Mouse (Mus musculus) forebrain, embryonic 15.5 days (tissue): ENCODE data around the gene Tmie. TPM values are rescaled to one million over a fixed set of nuclear protein-coding genes. Genes with fewer than 3 reads are reported as not detected.

Experiments
- ATAC-seq: fragments of 200-750 bp; cut with Nextera tagmentation; replicated peaks from 2 replicates; pipeline ENCODE4 v1.8.0; 2017; ENCODE audit warnings: mild to moderate bottlenecking, moderate TSS enrichment, moderate library complexity
- H3K27ac ChIP-seq: fragments of 300-500 bp; sonication (generic); replicated peaks from 2 replicates; pipeline ENCODE4 v1.5.1; 2015; ENCODE audit warnings: mild to moderate bottlenecking, inconsistent platforms
- H3K27me3 ChIP-seq: fragments of 300-500 bp; sonication (generic); 2 replicates; pipeline ENCODE4 v1.6.1; 2015; ENCODE audit warnings: inconsistent platforms
- H3K36me3 ChIP-seq: fragments of 300-500 bp; sonication (generic); 2 replicates; pipeline ENCODE4 v1.6.1; 2015; ENCODE audit warnings: mild to moderate bottlenecking, inconsistent platforms
- H3K4me1 ChIP-seq: fragments of 300-500 bp; sonication (generic); 2 replicates; pipeline ENCODE4 v1.6.1; 2015; ENCODE audit warnings: inconsistent platforms
- H3K4me2 ChIP-seq: fragments of 300-500 bp; sonication (generic); replicated peaks from 2 replicates; pipeline ENCODE4 v1.6.1; 2015; ENCODE audit warnings: mild to moderate bottlenecking, inconsistent platforms
- H3K4me3 ChIP-seq: fragments of 300-500 bp; sonication (generic); 2 replicates; pipeline ENCODE4 v1.5.1; 2015; ENCODE audit warnings: mild to moderate bottlenecking, inconsistent platforms
- H3K9ac ChIP-seq: fragments of 300-500 bp; sonication (generic); replicated peaks from 2 replicates; pipeline ENCODE4 v1.6.1; 2015; ENCODE audit warnings: mild to moderate bottlenecking, inconsistent platforms
- H3K9me3 ChIP-seq: fragments of 300-500 bp; sonication (generic); 2 replicates; pipeline ENCODE4 v1.6.1; 2016; ENCODE audit warnings: inconsistent platforms
- WGBS: fragments of 180-500 bp; shearing (Covaris S2); methylation state at CpG from one replicate; pipeline ENCODE4 v1.1.7; 2015; ENCODE audit warnings: mixed read lengths; 5-methylcytosine and 5-hydroxymethylcytosine counted together
- polyA plus RNA-seq: library from polyadenylated mRNA; unstranded; fragments of >200 nt; fragmentation: Nextera tagmentation; extraction: Ambion mirVana; gene quantifications from 2 replicates; pipeline ENCODE4 v1.2.1, GENCODE M21; 2015

Gene Tmie
- polyA plus RNA-seq, 1 experiment from 2014 or later: 1.2 TPM

DNA sequence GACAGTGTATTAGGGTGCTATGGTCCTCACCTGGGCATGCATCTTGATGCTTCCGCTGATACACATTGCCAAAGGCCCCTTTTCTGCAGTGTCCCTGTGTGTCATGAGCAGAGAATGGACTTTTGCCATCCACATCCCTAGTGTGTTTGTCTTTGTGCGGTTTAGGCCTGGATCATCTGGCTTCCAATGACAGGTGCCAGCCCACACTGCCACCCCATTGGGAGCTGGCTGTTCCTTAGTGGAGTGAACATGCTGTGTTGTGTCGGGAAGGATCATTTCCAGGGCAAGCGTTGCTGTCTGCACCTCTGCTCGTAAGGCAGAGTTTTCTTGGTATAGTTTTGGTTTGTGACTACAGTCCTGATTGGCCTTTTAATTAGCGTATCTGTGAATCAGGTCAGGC lies 21.3 kb upstream of the Tmie start:
- no peaks in the 10 kb centered on the region for H3K36me3 ChIP-seq
- no peak overlapping the region for H3K4me3 ChIP-seq
- no peak overlapping the region for H3K4me2 ChIP-seq
- WGBS: 76% methylated on average over 6 of the region's 6 CpGs
- no peaks in the 10 kb centered on the region for H3K27me3 ChIP-seq
- peaks cover 4% of the 10 kb centered on the region; the same call in 1 of the 2 replicates for H3K4me1 ChIP-seq
- no peak for ATAC-seq
- H3K9me3 ChIP-seq: no peaks in the 10 kb centered on the region
- H3K27ac ChIP-seq: no peak overlapping the region
- no peak overlapping the region for H3K9ac ChIP-seq

DNA sequence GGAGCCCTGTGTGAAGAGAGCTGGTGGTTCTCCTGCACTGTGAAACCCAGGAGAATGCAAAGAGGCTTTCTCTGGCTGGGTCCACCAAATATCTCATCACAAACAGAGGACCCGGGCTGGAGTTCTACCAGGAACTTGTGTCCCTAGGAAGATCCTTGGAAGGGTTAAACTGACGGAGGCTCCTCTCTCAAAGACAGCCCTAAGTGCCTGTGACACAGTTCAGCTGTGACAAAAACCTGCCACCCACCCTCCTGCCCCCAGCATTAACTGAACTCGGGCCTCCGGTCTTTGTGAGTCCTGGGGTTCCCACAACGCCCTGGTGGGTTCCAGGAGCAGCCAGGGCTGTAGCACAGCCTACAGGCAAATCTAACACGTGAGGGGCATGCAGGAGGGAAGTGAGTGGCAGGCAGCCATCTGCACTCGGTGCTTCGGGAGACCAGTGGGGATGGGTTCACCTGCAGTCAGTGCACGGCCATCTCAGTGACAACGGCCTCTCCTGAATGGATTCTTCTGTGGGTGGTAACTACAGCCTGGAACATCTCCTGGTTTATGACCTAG lies 19.6 kb upstream of the Tmie start:
- WGBS: 63% methylated on average over 10 of the region's 10 CpGs
- Histone ChIP-seq H3K27ac (no peak overlapping the region), H3K4me2 (no peak overlapping the region), H3K36me3 (no peaks in the 10 kb centered on the region), H3K27me3 (no peaks in the 10 kb centered on the region), H3K9ac (no peak overlapping the region), H3K9me3 (no peaks in the 10 kb centered on the region), H3K4me1 (peaks cover 8% of the 10 kb centered on the region; the same call in 1 of the 2 replicates), H3K4me3 (no peak overlapping the region)
- ATAC-seq: no peak

DNA sequence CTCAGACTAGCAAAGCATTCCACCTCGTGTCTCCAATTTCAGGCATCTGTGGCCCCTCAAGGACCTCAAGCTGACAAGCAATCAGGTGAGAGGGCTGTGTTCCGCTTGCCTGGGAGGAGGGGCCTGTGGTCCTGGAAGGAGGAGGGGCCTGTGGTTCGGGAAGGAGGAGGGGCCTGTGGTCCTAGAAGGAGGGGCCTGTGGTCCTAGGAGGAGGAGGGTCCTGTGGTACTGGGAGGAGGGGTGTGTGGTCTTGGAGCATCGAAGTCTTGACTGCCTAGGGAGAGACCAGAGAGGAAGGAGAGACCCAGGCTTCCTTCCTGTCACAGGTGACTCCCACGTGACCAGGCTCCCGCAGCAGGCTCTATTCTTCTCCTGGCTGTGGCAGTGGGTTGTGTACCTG lies 16.7 kb upstream of the Tmie start:
- peaks cover 8% of the 10 kb centered on the region; the same call in 1 of the 2 replicates for H3K4me1 ChIP-seq
- H3K9ac ChIP-seq: no peak overlapping the region
- H3K9me3 ChIP-seq: no peaks in the 10 kb centered on the region
- no peaks in the 10 kb centered on the region for H3K36me3 ChIP-seq
- H3K4me3 ChIP-seq: no peak overlapping the region
- 0 out of 2 replicates have a peak overlapping the region, but pooled peaks have one; percentile 12 for H3K4me2 ChIP-seq
- H3K27me3 ChIP-seq: no peaks in the 10 kb centered on the region
- WGBS: 9% methylated on average over 6 of the region's 6 CpGs
- ATAC-seq: 0 out of 2 replicates have a peak, but pooled peaks have one; percentile 48
- H3K27ac ChIP-seq: no peak overlapping the region

DNA sequence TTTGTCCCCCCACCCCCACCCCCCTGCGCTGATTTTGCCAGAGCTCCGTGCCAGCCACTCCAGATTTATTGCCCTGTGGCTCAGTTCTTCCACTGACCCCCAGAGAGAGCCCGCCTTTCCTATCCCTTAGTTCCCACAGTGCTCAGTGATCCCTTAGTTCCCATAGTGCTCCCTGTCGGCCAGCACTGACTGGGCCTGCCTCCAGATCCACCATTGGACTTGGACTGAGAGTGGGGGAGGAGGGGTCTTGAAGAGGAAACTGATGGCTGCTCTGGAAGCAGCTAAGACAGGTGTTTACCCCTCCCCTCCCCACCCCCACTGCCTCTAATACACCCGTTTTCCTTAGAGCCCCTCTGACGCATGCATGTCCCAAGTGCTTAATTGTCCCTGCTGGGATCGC lies 16.1 kb upstream of the Tmie start:
- WGBS: 13% methylated on average over 7 of the region's 7 CpGs
- Histone ChIP-seq H3K9ac (no peak overlapping the region), H3K4me3 (no peak overlapping the region), H3K4me2 (0 out of 2 replicates have a peak overlapping the region, but pooled peaks have one; percentile 12), H3K9me3 (no peaks in the 10 kb centered on the region), H3K27ac (no peak overlapping the region), H3K36me3 (no peaks in the 10 kb centered on the region), H3K4me1 (peaks cover 8% of the 10 kb centered on the region; the same call in 1 of the 2 replicates), H3K27me3 (no peaks in the 10 kb centered on the region)
- ATAC-seq: 0 out of 2 replicates have a peak, but pooled peaks have one; percentile 26

DNA sequence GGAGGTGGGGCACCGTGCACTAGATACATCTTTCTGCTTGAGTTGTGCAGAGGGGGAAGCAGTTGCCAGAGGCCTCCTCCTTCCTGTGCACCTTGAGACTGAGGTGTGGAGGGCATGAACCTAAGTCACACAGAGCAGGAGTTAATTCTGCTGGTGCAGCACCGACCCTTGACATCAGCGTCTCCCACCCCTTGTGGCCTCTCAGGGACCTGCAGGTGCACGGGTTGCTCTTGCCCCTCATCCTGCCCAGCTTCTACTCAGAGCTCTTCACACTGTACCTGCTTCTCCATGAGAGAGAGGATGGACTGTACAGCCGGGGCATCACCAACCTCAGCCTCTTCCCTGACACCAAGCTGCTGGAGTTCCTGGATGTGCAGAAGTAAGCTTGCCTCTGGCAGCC lies 15.6 kb upstream of the Tmie start:
- H3K9ac ChIP-seq: no peak overlapping the region
- H3K36me3 ChIP-seq: no peaks in the 10 kb centered on the region
- no peak overlapping the region for H3K4me3 ChIP-seq
- WGBS: 63% methylated on average over 5 of the region's 5 CpGs
- no peak overlapping the region for H3K27ac ChIP-seq
- peaks cover 8% of the 10 kb centered on the region; the same call in 1 of the 2 replicates for H3K4me1 ChIP-seq
- no peak overlapping the region for H3K4me2 ChIP-seq
- H3K27me3 ChIP-seq: no peaks in the 10 kb centered on the region
- ATAC-seq: no peak
- no peaks in the 10 kb centered on the region for H3K9me3 ChIP-seq

DNA sequence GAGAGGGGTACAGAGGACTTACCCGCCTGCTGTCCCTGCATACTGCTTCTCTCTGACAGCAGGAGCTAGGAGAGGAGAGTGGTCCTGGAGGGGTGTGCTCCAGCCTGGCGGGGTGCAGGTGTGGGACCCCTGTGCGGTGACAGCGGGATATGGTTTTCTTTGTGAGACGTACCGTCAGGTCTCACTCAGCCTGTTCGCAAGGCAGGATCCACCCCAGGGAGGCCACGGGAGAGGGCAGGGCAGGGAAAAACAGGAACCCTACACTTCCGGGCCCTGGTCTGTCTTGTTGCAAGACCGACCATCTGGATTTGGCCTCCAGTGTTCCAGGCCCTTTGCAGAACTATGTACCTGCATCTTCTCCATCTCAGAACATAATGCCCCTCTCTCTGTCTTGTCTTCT lies 13.5 kb upstream of the Tmie start:
- no peak overlapping the region for H3K4me2 ChIP-seq
- no peak overlapping the region for H3K9ac ChIP-seq
- peaks cover 8% of the 10 kb centered on the region; the same call in 1 of the 2 replicates for H3K4me1 ChIP-seq
- no peak overlapping the region for H3K4me3 ChIP-seq
- H3K36me3 ChIP-seq: no peaks in the 10 kb centered on the region
- no peaks in the 10 kb centered on the region for H3K9me3 ChIP-seq
- no peaks in the 10 kb centered on the region for H3K27me3 ChIP-seq
- 70% methylated on average over 10 of the region's 10 CpGs for WGBS
- H3K27ac ChIP-seq: no peak overlapping the region
- no peak for ATAC-seq

DNA sequence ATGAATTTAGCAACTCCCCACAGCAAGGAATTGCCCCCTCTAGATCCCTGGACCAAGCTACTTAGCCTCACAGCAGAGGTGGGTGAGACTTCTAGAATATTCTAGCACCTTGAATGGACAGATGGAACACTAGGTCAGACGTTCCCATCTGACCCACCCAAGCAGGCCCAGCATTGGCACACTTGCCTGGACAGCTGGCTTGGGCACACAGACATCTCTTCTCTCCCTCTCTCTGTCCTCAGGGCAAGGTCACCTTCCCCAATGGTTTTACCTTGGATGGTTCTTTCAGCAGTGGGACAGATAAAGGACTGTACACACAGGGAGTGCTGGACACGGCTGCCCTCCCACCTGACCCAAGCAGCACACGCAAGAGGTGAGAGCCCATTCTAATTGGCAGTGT lies 12.6 kb upstream of the Tmie start:
- no peak for ATAC-seq
- H3K4me3 ChIP-seq: no peak overlapping the region
- H3K27me3 ChIP-seq: no peaks in the 10 kb centered on the region
- peaks cover 8% of the 10 kb centered on the region; the same call in 1 of the 2 replicates for H3K4me1 ChIP-seq
- no peaks in the 10 kb centered on the region for H3K36me3 ChIP-seq
- no peak overlapping the region for H3K9ac ChIP-seq
- H3K4me2 ChIP-seq: no peak overlapping the region
- no peaks in the 10 kb centered on the region for H3K9me3 ChIP-seq
- H3K27ac ChIP-seq: no peak overlapping the region
- 84% methylated on average over 3 of the region's 3 CpGs for WGBS

DNA sequence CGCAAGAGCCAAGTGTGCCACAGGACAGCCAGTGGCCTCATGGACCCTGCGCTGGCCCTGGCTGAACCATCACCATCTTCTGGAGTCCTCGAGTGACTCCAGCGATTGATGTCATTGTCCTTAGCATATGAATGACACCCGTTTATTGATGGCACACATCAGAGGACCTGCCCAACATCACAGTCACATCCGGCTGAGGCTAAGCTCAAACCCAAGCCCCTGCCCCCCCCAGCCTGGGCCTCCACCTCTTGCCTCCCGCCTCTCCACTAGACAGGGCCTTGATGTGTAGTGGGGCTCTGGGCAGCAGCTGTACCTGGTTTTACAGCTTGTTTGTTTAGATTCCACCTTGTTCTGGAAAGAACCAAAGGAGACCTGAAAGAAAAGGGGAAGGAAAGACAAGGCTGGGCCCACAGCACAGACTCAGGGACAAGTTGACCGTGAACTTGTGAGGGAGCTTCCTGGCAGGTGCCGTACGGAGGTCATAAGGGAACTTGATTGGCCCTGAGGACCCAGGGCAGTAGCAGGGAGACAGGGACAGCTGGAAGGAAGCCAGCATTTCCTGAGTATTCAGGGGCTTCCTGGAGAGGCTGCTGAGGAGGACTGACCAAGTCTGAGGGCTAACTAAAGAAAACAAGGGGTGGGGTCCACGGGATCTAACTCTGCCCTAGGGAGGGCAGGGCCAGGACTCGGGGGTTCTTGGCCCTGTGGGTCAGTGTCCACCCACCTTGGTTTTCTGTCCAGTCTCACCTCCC lies 11.3 kb upstream of the Tmie start:
- Histone ChIP-seq H3K9ac (no peak overlapping the region), H3K4me2 (no peak overlapping the region), H3K9me3 (no peaks in the 10 kb centered on the region), H3K27me3 (no peaks in the 10 kb centered on the region), H3K4me3 (no peak overlapping the region), H3K4me1 (peaks cover 5% of the 10 kb centered on the region; the same call in 1 of the 2 replicates), H3K36me3 (no peaks in the 10 kb centered on the region), H3K27ac (no peak overlapping the region)
- WGBS: 84% methylated on average over 12 of the region's 12 CpGs
- no peak for ATAC-seq

DNA sequence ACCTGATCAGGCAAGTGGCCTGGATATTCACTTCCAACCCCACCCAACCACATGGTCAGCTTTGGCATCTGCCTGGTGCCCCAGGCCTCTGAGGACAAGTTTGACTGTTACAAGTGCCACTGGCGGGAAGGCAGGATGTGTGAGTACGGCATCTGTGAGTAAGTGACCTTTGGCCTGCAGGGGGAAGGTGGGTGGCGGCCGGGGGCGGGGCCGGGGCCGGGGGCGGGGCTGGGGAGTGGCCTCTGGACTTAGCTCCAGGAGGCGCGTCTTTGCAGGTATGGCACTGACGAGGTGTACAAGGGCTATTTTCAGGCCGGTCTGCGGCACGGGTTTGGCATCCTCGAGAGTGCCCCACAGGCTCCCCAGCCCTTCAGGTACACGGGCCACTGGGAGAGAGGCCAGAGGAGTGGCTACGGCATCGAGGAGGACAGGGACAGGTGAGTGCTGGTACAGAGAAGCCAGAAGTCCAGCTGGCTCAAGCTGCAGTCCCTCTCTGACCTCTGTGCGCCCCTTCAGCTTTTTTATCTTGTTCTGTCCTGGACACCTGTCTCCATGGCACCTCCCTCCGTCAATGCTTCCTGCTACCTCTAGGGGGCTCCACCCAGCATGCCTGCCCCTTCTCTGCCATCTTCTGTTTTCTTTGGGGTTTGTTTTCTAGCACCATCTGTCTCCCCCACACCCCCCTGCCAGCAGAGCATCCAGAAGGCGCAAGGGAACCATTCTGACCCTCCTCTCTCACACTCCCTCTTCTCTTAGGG lies 10.3 kb upstream of the Tmie start:
- no peak overlapping the region for H3K4me2 ChIP-seq
- H3K9me3 ChIP-seq: no peaks in the 10 kb centered on the region
- H3K36me3 ChIP-seq: no peaks in the 10 kb centered on the region
- no peak for ATAC-seq
- H3K4me3 ChIP-seq: no peak overlapping the region
- no peak overlapping the region for H3K27ac ChIP-seq
- H3K27me3 ChIP-seq: no peaks in the 10 kb centered on the region
- no peak overlapping the region for H3K9ac ChIP-seq
- H3K4me1 ChIP-seq: no peaks in the 10 kb centered on the region
- 12% methylated on average over 21 of the region's 21 CpGs for WGBS

DNA sequence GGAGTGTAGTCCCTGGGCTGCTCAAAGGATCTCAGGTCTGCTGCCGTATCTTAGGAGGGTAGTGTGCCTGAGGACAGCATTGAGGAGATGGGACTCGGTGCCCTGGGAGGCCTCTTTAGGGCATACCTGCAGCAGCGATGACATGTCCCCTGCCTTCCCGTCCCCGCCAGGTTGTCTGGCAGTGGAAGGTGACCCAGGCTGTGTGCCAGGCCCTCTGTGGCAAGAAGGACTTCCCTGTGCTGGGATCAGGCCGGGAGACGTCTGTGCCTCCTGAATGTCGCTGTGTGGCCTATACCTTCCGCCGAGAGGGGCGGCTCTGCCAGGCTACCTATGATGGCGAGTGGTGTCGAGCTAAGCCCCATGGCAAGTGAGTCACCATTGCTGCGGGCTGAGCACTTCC lies 9.0 kb upstream of the Tmie start:
- H3K4me1 ChIP-seq: no peaks in the 10 kb centered on the region
- H3K36me3 ChIP-seq: no peaks in the 10 kb centered on the region
- H3K9me3 ChIP-seq: no peaks in the 10 kb centered on the region
- H3K4me3 ChIP-seq: no peak overlapping the region
- H3K27me3 ChIP-seq: no peaks in the 10 kb centered on the region
- ATAC-seq: no peak
- no peak overlapping the region for H3K27ac ChIP-seq
- H3K9ac ChIP-seq: no peak overlapping the region
- 90% methylated on average over 14 of the region's 14 CpGs for WGBS
- no peak overlapping the region for H3K4me2 ChIP-seq

DNA sequence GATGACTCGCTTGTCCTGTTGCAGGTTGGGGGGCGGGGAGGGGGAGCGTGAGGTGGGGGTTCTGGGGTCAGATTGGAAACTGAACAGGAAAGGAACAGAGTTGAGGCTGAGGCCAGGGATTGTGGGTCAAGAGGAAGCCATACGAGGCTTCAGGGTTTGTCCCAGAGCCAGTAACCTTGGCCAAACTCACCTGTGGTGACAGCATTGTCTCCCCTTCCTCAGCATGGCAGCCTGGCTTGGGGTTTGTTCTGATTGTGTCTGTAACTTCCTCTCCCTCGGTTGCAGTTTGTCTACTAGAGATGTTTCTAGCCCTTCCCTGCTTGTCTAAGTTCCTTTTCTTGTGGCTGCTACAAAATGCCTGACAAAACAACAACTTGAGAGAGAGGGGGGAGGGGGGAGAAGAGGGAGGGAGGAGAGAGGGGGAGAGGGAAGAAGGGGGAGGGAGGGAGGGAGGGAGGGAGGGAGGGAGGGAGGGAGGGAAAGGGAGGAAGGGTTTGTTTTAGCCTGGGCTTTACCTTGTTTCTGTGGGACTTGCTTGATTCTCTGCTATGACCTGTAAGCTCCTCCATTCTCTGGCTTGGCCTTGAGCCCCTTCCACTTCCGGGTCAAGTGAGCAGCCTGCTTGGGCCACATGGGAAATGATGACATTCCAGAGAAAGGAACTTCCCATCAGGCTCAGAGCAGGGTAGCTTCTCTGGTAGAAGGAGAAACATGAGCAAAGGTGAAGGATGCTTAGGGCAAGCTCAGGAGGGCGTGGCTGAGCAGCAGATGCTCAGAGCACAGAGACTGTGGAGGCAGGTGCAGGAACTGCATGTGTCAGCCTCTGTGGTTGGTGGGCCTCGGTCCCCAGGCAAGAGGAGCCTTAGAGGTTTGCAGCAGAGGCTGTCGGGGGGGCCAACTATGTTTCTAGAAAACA lies 7.7 kb upstream of the Tmie start:
- Histone ChIP-seq H3K9me3 (no peaks in the 10 kb centered on the region), H3K27ac (no peak overlapping the region), H3K4me2 (no peak overlapping the region), H3K4me1 (no peaks in the 10 kb centered on the region), H3K9ac (no peak overlapping the region), H3K4me3 (no peak overlapping the region), H3K36me3 (no peaks in the 10 kb centered on the region), H3K27me3 (no peaks in the 10 kb centered on the region)
- 70% methylated on average over 9 of the region's 9 CpGs for WGBS
- no peak for ATAC-seq
